Mouse (Mus musculus) hindbrain, embryonic 11.5 days (tissue): ENCODE data around the gene Olfr465-ps1. TPM values are rescaled to one million over a fixed set of nuclear protein-coding genes. Genes with fewer than 3 reads are reported as not detected.

ENCODE experiments used
- ATAC-seq: fragments of 200-750 bp; cut with Nextera tagmentation; 2 replicates; pipeline ENCODE4 v1.8.0; 2017; ENCODE audit warnings: mild to moderate bottlenecking, moderate TSS enrichment, moderate library complexity; ENCODE audit not compliant: low FRiP score
- DNase-seq: peaks from one replicate; pipeline ENCODE4 v3.0.0-alpha.2; 2015; ENCODE audit warnings: low spot score
- H3K27ac ChIP-seq: fragments of 300-500 bp; sonication (generic); 2 replicates; pipeline ENCODE4 v1.5.1; 2014; ENCODE audit warnings: mild to moderate bottlenecking, low read depth, low read length
- H3K27me3 ChIP-seq: fragments of 300-500 bp; sonication (generic); 2 replicates; pipeline ENCODE4 v1.6.1; 2014; ENCODE audit warnings: mild to moderate bottlenecking, low read length, moderate library complexity, mixed read lengths; ENCODE audit not compliant: control insufficient read depth, insufficient read depth
- H3K36me3 ChIP-seq: fragments of 300-500 bp; sonication (generic); 2 replicates; pipeline ENCODE4 v1.6.1; 2014; ENCODE audit warnings: mild to moderate bottlenecking, low read length, moderate library complexity, mixed read lengths; ENCODE audit not compliant: control insufficient read depth, insufficient read depth
- H3K4me1 ChIP-seq: fragments of 300-500 bp; sonication (generic); replicated peaks from 2 replicates; pipeline ENCODE4 v1.6.1; 2014; ENCODE audit warnings: low read length, mixed read lengths; ENCODE audit not compliant: control insufficient read depth, insufficient read depth
- H3K4me2 ChIP-seq: fragments of 300-500 bp; sonication (generic); replicated peaks from 2 replicates; pipeline ENCODE4 v1.6.1; 2014; ENCODE audit warnings: mild to moderate bottlenecking, low read depth, low read length
- H3K4me3 ChIP-seq: fragments of 300-500 bp; sonication (generic); 2 replicates; pipeline ENCODE4 v1.5.1; 2014; ENCODE audit warnings: low read depth, low read length
- H3K9ac ChIP-seq: fragments of 300-500 bp; sonication (generic); 2 replicates; pipeline ENCODE4 v1.6.1; 2014; ENCODE audit warnings: low read depth, low read length
- H3K9me3 ChIP-seq: fragments of 300-500 bp; sonication (generic); 2 replicates; pipeline ENCODE4 v1.6.1; 2016; ENCODE audit warnings: low read length; ENCODE audit not compliant: control insufficient read depth
- WGBS: fragments of 180-500 bp; shearing (Covaris S2); extraction: QIAGEN DNeasy Blood & Tissue Kit; methylation state at CpG from one replicate; pipeline ENCODE4 v1.1.7; 2014; 5-methylcytosine and 5-hydroxymethylcytosine counted together
- polyA plus RNA-seq: library from polyadenylated mRNA; unstranded; fragments of >200 nt; fragmentation: Nextera tagmentation; extraction: Ambion mirVana; gene quantifications from 2 replicates; pipeline ENCODE4 v1.2.1, GENCODE M21; 2014

The Olfr465-ps1 gene
- not detected in 2 replicates for polyA plus RNA-seq

GRCm38 (mm10) chr13:65137789-65138188, at the start of gene Olfr465-ps1:
Gene Olfr465-ps1, plus strand, starts transcription at chr13:65138089.
- H3K4me1 ChIP-seq = no peaks in the 10 kb centered on the region

GRCm38 (mm10) chr13:65095923-65096322, 42.0 kb upstream of the Olfr465-ps1 start:
- Histone ChIP-seq H3K4me3 (no peak overlapping the region), H3K9ac (no peak overlapping the region), H3K9me3 (peaks cover 3% of the 10 kb centered on the region; the same call in 1 of the 2 replicates), H3K4me2 (no peak overlapping the region), H3K27ac (no peak overlapping the region), H3K36me3 (no peaks in the 10 kb centered on the region), H3K4me1 (no peaks in the 10 kb centered on the region), H3K27me3 (no peaks in the 10 kb centered on the region)
- DNase-seq (no peak), ATAC-seq (no peak)
- 94% methylated on average over 4 of the region's 4 CpGs for WGBS

More at GRCm38 (mm10) chr13:65137789-65138188, at the start of gene Olfr465-ps1:
- no peak within 1 kb of the TSS for H3K27ac ChIP-seq
- H3K4me2 ChIP-seq = no peak within 1 kb of the TSS
- no peak for ATAC-seq
- H3K9ac ChIP-seq = no peak within 1 kb of the TSS
- DNase-seq = no peak
- H3K27me3 ChIP-seq = no peaks in the 10 kb centered on the region
- no peaks in the 10 kb centered on the region for H3K36me3 ChIP-seq
- no peak within 1 kb of the TSS for H3K4me3 ChIP-seq
- H3K9me3 ChIP-seq = no peaks in the 10 kb centered on the region
- 87% methylated on average over 4 of the region's 4 CpGs for WGBS

- Histone ChIP-seq H3K27ac (no peak overlapping the region), H3K4me3 (no peak overlapping the region), H3K9ac (no peak overlapping the region), H3K9me3 (peaks cover 3% of the 10 kb centered on the region; the same call in 1 of the 2 replicates), H3K4me1 (no peaks in the 10 kb centered on the region), H3K36me3 (no peaks in the 10 kb centered on the region), H3K4me2 (no peak overlapping the region), H3K27me3 (no peaks in the 10 kb centered on the region)
- DNase-seq (no peak), ATAC-seq (no peak)
Observed at GRCm38 (mm10) chr13:65097018-65097417, 40.9 kb upstream of the Olfr465-ps1 start.

- Histone ChIP-seq H3K36me3 (no peaks in the 10 kb centered on the region), H3K4me2 (no peak overlapping the region), H3K27ac (no peak overlapping the region), H3K27me3 (no peaks in the 10 kb centered on the region), H3K9me3 (peaks cover 10% of the 10 kb centered on the region; the same call in 1 of the 2 replicates), H3K4me1 (no peaks in the 10 kb centered on the region), H3K9ac (no peak overlapping the region), H3K4me3 (no peak overlapping the region)
- WGBS = 90% methylated on average over 9 of the region's 9 CpGs
- DNase-seq (no peak), ATAC-seq (no peak)
Observed at GRCm38 (mm10) chr13:65100678-65101077, 37.2 kb upstream of the Olfr465-ps1 start.

GRCm38 (mm10) chr13:65101232-65101631, 36.7 kb upstream of the Olfr465-ps1 start:
- WGBS = 95% methylated on average over 3 of the region's 3 CpGs
- DNase-seq (no peak), ATAC-seq (no peak)
- Histone ChIP-seq H3K4me3 (no peak overlapping the region), H3K4me1 (no peaks in the 10 kb centered on the region), H3K36me3 (no peaks in the 10 kb centered on the region), H3K27me3 (no peaks in the 10 kb centered on the region), H3K27ac (no peak overlapping the region), H3K9ac (no peak overlapping the region), H3K4me2 (no peak overlapping the region), H3K9me3 (peaks cover 13% of the 10 kb centered on the region; the same call in 1 of the 2 replicates)

GRCm38 (mm10) chr13:65111961-65112360, 25.9 kb upstream of the Olfr465-ps1 start:
- ATAC-seq = peak; percentile 17; the same call in 1 of the 2 replicates
- DNase-seq = no peak
- no peak overlapping the region for H3K27ac ChIP-seq

GRCm38 (mm10) chr13:65112459-65113110, 25.3 kb upstream of the Olfr465-ps1 start, which contains the start of gene Mfsd14b:
Gene Mfsd14b, minus strand, starts transcription at chr13:65112975.
- Histone ChIP-seq H3K36me3 (no peaks in the 10 kb centered on the region), H3K9ac (peak within 1 kb of the TSS; percentile 87), H3K27ac (peak within 1 kb of the TSS; percentile 78), H3K4me3 (peak within 1 kb of the TSS; percentile 84), H3K4me2 (peak within 1 kb of the TSS; percentile 63), H3K27me3 (no peaks in the 10 kb centered on the region), H3K4me1 (no peaks in the 10 kb centered on the region), H3K9me3 (no peaks in the 10 kb centered on the region)
- under 1% methylated on average over 60 of the region's 60 CpGs for WGBS
- ATAC-seq = peak; percentile 99
- peak; percentile 91 for DNase-seq

More at GRCm38 (mm10) chr13:65111961-65112360, 25.9 kb upstream of the Olfr465-ps1 start:
- Histone ChIP-seq H3K36me3 (no peaks in the 10 kb centered on the region), H3K9me3 (no peaks in the 10 kb centered on the region; the same call in 1 of the 2 replicates), H3K4me2 (peak overlapping the region; percentile 63), H3K9ac (peak overlapping the region; percentile 87), H3K4me1 (no peaks in the 10 kb centered on the region), H3K27me3 (no peaks in the 10 kb centered on the region), H3K4me3 (peak overlapping the region; percentile 84)
- 2% methylated on average over 5 of the region's 5 CpGs for WGBS

GRCm38 (mm10) chr13:65113239-65113638, 24.6 kb upstream of the Olfr465-ps1 start:
- no peak for DNase-seq
- peak overlapping the region; percentile 63 for H3K4me2 ChIP-seq
- H3K9me3 ChIP-seq = no peaks in the 10 kb centered on the region
- H3K4me1 ChIP-seq = no peaks in the 10 kb centered on the region
- no peaks in the 10 kb centered on the region for H3K27me3 ChIP-seq
- 61% methylated on average over 3 of the region's 3 CpGs for whole genome bisulfite sequencing
- H3K9ac ChIP-seq = peak overlapping the region; percentile 87
- ATAC-seq = peak; percentile 53
- no peak overlapping the region for H3K27ac ChIP-seq
- no peaks in the 10 kb centered on the region for H3K36me3 ChIP-seq
- H3K4me3 ChIP-seq = peak overlapping the region; percentile 84

GRCm38 (mm10) chr13:65120984-65121383, 16.9 kb upstream of the Olfr465-ps1 start:
- Histone ChIP-seq H3K9me3 (no peaks in the 10 kb centered on the region), H3K4me3 (no peak overlapping the region), H3K27me3 (no peaks in the 10 kb centered on the region), H3K27ac (no peak overlapping the region), H3K4me2 (no peak overlapping the region), H3K9ac (no peak overlapping the region), H3K36me3 (no peaks in the 10 kb centered on the region), H3K4me1 (no peaks in the 10 kb centered on the region)
- ATAC-seq (no peak), DNase-seq (no peak)
- 74% methylated on average over 3 of the region's 3 CpGs for WGBS
